Mouse (Mus musculus) T-helper 17 cell (primary cell): ENCODE measurements around the gene Olfr680-ps1.
"Not testable (repeated sequence)": the region's sequence is repeated elsewhere in the genome, so short reads cannot be mapped to it uniquely, and the experiment has no call there.

Source experiments
- in situ Hi-C, 2 experiments: fragments of 300-600 bp; cut with MboI, MseI; formaldehyde crosslinking; loops; 1 replicate in 1 of 2; 2 replicates in 1 of 2; pipeline ENCODE4 v1.15.1; 2025; ENCODE audit warnings: high pct_unique_total_duplicates in 2 of 2

Gene Olfr680-ps1

DNA sequence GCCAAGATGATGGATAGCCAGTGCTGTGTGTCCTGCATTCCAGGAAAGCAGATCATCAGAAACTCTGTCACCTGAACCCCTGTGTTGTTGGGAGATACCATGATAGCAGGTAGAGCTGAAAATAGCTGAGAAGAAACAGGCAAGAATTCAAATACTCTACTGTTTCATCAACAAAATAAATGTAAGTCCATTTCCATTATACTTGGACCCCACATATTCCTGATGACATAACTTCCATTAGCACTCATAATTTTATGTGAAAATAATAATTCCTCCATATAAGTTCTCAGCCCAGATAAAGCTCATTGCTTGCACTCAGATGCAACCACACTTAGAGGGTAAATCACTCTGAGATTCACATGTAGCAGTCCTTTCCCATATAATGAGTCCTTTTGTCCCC lies at the start of gene Olfr680-ps1:
Gene Olfr680-ps1, minus strand, starts transcription at position 101 of the 400 bp plus-strand sequence.
- in situ Hi-C loops = not testable (repeated sequence)

GRCm38 (mm10) chr7:105141275-105141674 lies 48.7 kb upstream of the Olfr680-ps1 start:
- in situ Hi-C loops = no loop called here

DNA sequence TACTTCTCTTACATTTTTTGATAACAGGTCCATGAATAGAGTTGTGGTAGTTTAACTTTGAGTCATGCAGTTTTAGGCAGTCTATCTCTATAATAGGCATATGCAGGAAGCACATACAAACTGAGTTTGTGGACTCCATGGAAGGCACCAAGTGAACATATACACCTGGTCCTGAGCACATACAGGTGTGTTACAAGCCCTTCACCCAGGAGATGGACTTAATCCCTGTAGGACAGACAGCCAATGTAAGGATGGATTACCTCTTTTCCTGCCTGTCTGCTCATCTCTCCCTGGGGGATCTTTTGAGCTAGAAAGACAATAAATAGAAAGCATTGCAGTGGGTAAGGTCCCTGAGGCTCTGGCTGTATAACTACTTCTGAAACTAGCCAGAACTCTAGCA lies 23.9 kb upstream of the Olfr680-ps1 start, which contains the start of gene Olfr681:
Gene Olfr681, plus strand, starts transcription at position 301 of the 400 bp plus-strand sequence.
- in situ Hi-C loops = no loop called here

DNA sequence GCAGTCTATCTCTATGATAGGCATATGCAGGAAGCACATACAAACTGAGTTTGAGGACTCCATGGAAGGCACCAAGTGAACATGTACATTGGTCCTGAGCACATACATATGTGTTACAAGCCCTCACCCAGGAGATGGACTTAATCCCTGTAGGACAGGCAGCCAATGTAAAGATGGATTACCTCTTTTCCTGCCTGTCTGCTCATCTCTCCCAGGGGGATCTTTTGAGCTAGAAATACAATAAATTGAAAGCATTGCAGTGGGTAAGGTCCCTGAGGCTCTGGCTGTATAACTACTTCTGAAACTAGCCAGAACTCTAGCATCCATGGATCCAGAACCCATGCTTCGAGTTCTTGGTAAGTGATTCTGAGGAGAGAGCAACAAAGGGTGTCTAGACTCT lies 11.7 kb downstream of the Olfr680-ps1 start, which contains the start of gene Olfr679:
Gene Olfr679, plus strand, starts transcription at position 301 of the 400 bp plus-strand sequence.
- in situ Hi-C loops = no loop called here

DNA sequence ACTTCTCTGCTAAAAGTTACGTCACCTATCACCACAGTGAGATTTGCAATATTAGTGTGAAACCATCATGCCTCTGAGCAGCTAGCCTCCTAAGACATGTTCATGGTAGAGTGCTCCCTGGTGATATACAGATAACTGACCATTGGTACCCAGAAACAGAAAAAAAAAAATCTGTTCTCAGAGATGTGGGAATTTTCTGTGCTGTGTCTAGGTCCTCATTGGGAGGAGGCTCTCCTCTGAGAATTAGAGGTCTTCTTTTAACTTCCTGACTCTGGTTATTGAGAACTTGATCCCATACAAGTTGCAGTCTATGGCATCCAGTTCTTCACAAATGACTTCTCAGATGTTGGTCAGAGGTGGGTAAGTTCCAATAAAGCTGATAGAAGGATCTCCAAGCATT lies 28.4 kb downstream of the Olfr680-ps1 start, which contains the start of gene Olfr678:
Gene Olfr678, plus strand, starts transcription at position 301 of the 400 bp plus-strand sequence.
- in situ Hi-C loops = no loop called here

DNA sequence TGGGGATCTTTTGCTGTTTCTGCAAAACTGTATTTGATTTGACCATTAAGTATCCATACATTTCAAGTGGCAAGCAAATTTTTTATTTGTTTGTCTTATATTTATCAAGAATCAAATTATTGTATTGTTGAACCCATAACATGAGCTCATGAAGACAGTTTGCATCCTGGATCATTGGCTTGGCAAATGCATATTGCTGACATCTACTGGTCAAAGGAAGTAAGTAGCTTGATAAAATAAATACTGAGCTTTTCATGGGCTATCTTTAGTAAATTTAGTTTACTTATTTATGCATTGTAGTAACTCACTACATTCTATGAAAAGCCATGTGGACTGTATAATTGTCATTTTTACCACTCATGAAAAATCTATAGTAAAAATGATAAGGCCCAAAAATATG lies 33.7 kb downstream of the Olfr680-ps1 start:
- in situ Hi-C loops = no loop called here
